Mouse (Mus musculus) MEL (cell line): ENCODE measurements around the gene Tsr2. TPM values are rescaled to one million over a fixed set of nuclear protein-coding genes. Genes with fewer than 3 reads are reported as not detected.

Experiments used
- DNase-seq: peaks from one replicate; pipeline ENCODE4 v3.0.0; 2011; ENCODE audit warnings: low read depth, low spot score
- H3K27ac ChIP-seq: 2 replicates; pipeline ENCODE4 v1.5.1; 2012; ENCODE audit warnings: low read depth, mild to moderate bottlenecking, control low read depth, low read length, moderate library complexity; ENCODE audit not compliant: control insufficient read depth
- H3K27me3 ChIP-seq, 2 experiments: fragments of 150-350 bp in 1 of 2; sonication (generic) in 1 of 2; 2 replicates each; pipeline ENCODE4 v1.6.1; 2012; ENCODE audit warnings: low read length in 2 of 2, mild to moderate bottlenecking in 2 of 2, improper control_type of control experiment in 1 of 2, moderate library complexity in 1 of 2; ENCODE audit not compliant: insufficient read depth in 2 of 2, control insufficient read depth in 1 of 2
- H3K36me3 ChIP-seq, 2 experiments: 2 replicates each; pipeline ENCODE4 v1.6.1; 2012 to 2014; ENCODE audit warnings: low read length in 2 of 2, improper control_type of control experiment in 1 of 2, inconsistent platforms in 1 of 2, mild to moderate bottlenecking in 1 of 2; ENCODE audit not compliant: insufficient read depth in 2 of 2, control insufficient read depth in 1 of 2
- H3K4me1 ChIP-seq, 2 experiments: fragments of 150-350 bp in 1 of 2; sonication (generic) in 1 of 2; 2 replicates each; pipeline ENCODE4 v1.6.1; 2012; ENCODE audit warnings: low read length in 2 of 2, improper control_type of control experiment in 1 of 2, mild to moderate bottlenecking in 1 of 2; ENCODE audit not compliant: insufficient read depth in 2 of 2, control insufficient read depth in 1 of 2
- H3K4me3 ChIP-seq, 2 experiments: fragments of 150-350 bp in 1 of 2; sonication (generic) in 1 of 2; 2 replicates each; pipeline ENCODE4 v1.5.1; 2012; ENCODE audit warnings: low read depth in 2 of 2, low read length in 2 of 2, mild to moderate bottlenecking in 2 of 2, moderate library complexity in 2 of 2, control low read depth in 1 of 2, improper control_type of control experiment in 1 of 2; ENCODE audit not compliant: control insufficient read depth in 1 of 2, insufficient read depth in 1 of 2
- H3K79me2 ChIP-seq: 2 replicates; pipeline ENCODE4 v1.6.1; 2012; ENCODE audit warnings: mild to moderate bottlenecking, low read length, moderate library complexity; ENCODE audit not compliant: control insufficient read depth, poor library complexity, insufficient read depth
- H3K9ac ChIP-seq: 2 replicates; pipeline ENCODE4 v1.6.1; 2012; ENCODE audit warnings: low read depth, mild to moderate bottlenecking, control low read depth, low read length, moderate library complexity; ENCODE audit not compliant: control insufficient read depth, poor library complexity, severe bottlenecking
- H3K9me3 ChIP-seq: fragments of 150-350 bp; sonication (generic); replicated peaks from 2 replicates; pipeline ENCODE4 v1.6.1; 2012; ENCODE audit warnings: mild to moderate bottlenecking, low read length, improper control_type of control experiment, moderate library complexity; ENCODE audit not compliant: insufficient read depth
- BHLHE40 ChIP-seq: IDR thresholded peaks from 2 replicates; pipeline ENCODE4 v1.6.1; 2012; ENCODE audit warnings: low read depth, mild to moderate bottlenecking, inconsistent platforms, low read length, improper control_type of control experiment, borderline replicate concordance
- CHD2 ChIP-seq: IDR thresholded peaks from 2 replicates; pipeline ENCODE4 v1.6.1; 2011; ENCODE audit warnings: low read length, improper control_type of control experiment
- CTCF ChIP-seq, 3 experiments: IDR thresholded peaks in 2 of 3; conservative IDR thresholded peaks in 1 of 3; 2 replicates each; pipeline ENCODE4 v1.5.1; 2011 to 2012; ENCODE audit warnings: low read length in 3 of 3, low read depth in 2 of 3, mild to moderate bottlenecking in 2 of 3, improper control_type of control experiment in 1 of 3, inconsistent platforms in 1 of 3, mixed read lengths in 1 of 3, moderate library complexity in 1 of 3; ENCODE audit not compliant: control insufficient read depth in 1 of 3, insufficient read depth in 1 of 3, poor library complexity in 1 of 3, severe bottlenecking in 1 of 3
- ETS1 ChIP-seq: IDR thresholded peaks from 2 replicates; pipeline ENCODE4 v1.6.1; 2012; ENCODE audit warnings: low read depth, mild to moderate bottlenecking, inconsistent platforms, low read length, improper control_type of control experiment, moderate library complexity
- GATA1 ChIP-seq: IDR thresholded peaks from 2 replicates; pipeline ENCODE4 v1.6.1; 2011; ENCODE audit warnings: low read depth, low read length, improper control_type of control experiment
- MAFK ChIP-seq: IDR thresholded peaks from 2 replicates; pipeline ENCODE4 v1.6.1; 2011; ENCODE audit warnings: low read depth, mild to moderate bottlenecking, low read length, improper control_type of control experiment, borderline replicate concordance
- MAX ChIP-seq: IDR thresholded peaks from 2 replicates; pipeline ENCODE4 v1.6.1; 2011; ENCODE audit warnings: low read length, improper control_type of control experiment
- NELFE ChIP-seq: IDR thresholded peaks from 2 replicates; pipeline ENCODE4 v1.6.1; 2011; ENCODE audit warnings: low read depth, low read length, improper control_type of control experiment
- POLR2A ChIP-seq, 2 experiments: IDR thresholded peaks; 2 replicates each; pipeline ENCODE4 v1.6.1; 2011 to 2012; ENCODE audit warnings: low read length in 2 of 2, mild to moderate bottlenecking in 2 of 2, control low read depth in 1 of 2, improper control_type of control experiment in 1 of 2, low read depth in 1 of 2, moderate library complexity in 1 of 2; ENCODE audit not compliant: control insufficient read depth in 1 of 2, insufficient read depth in 1 of 2, poor library complexity in 1 of 2
- POLR2AphosphoS2 ChIP-seq: IDR thresholded peaks from 2 replicates; pipeline ENCODE4 v1.6.1; 2011; ENCODE audit warnings: low read length, improper control_type of control experiment
- RAD21 ChIP-seq: IDR thresholded peaks from 2 replicates; pipeline ENCODE4 v1.6.1; 2011; ENCODE audit warnings: mild to moderate bottlenecking, low read depth, low read length, improper control_type of control experiment
- SIN3A ChIP-seq: IDR thresholded peaks from 2 replicates; pipeline ENCODE4 v1.6.1; 2012; ENCODE audit warnings: low read length, improper control_type of control experiment, inconsistent platforms
- TAL1 ChIP-seq: IDR thresholded peaks from 2 replicates; pipeline ENCODE4 v1.6.1; 2012; ENCODE audit warnings: mild to moderate bottlenecking, inconsistent platforms, low read length, moderate library complexity, mixed read lengths
- UBTF ChIP-seq: IDR thresholded peaks from 2 replicates; pipeline ENCODE4 v1.6.1; 2012; ENCODE audit warnings: low read depth, mild to moderate bottlenecking, inconsistent platforms, low read length, improper control_type of control experiment, moderate library complexity, borderline replicate concordance; ENCODE audit not compliant: insufficient read depth
- USF1 ChIP-seq: IDR thresholded peaks from 2 replicates; pipeline ENCODE4 v1.6.1; 2014; ENCODE audit warnings: low read depth, mild to moderate bottlenecking, inconsistent platforms, low read length, improper control_type of control experiment, moderate library complexity
- USF2 ChIP-seq, 2 experiments: IDR thresholded peaks; 2 replicates each; pipeline ENCODE4 v1.6.1; 2011 to 2012; ENCODE audit warnings: improper control_type of control experiment in 2 of 2, low read length in 2 of 2, borderline replicate concordance in 1 of 2, inconsistent platforms in 1 of 2, low read depth in 1 of 2, mild to moderate bottlenecking in 1 of 2; ENCODE audit not compliant: insufficient read depth in 1 of 2
- ZKSCAN1 ChIP-seq: IDR thresholded peaks from 2 replicates; pipeline ENCODE4 v1.6.1; 2012; ENCODE audit warnings: low read depth, mild to moderate bottlenecking, inconsistent platforms, low read length, improper control_type of control experiment, moderate library complexity
- polyA plus RNA-seq, 2 experiments: library from polyadenylated mRNA; stranded (reverse) in 1 of 2; unstranded in 1 of 2; fragments of >175 nt in 1 of 2; fragments of >200 nt in 1 of 2; gene quantifications; 2 replicates each; pipeline versions ENCODE4 v1.2.1 to v1.2.4; 2012; ENCODE audit warnings: low replicate concordance in 2 of 2, low read depth in 1 of 2; ENCODE audit not compliant: insufficient read length in 2 of 2, insufficient read depth in 1 of 2, missing spikeins in 1 of 2
- total RNA-seq: library from RNA; depleted of rRNA; stranded (reverse); fragments of 300-350 nt; gene quantifications from 2 replicates; pipeline ENCODE4 v1.2.3, GENCODE M21; 2012

Tsr2 gene
- total and polyA plus RNA-seq, 3 experiments = 61.9 to 143 (median 106) TPM

DNA sequence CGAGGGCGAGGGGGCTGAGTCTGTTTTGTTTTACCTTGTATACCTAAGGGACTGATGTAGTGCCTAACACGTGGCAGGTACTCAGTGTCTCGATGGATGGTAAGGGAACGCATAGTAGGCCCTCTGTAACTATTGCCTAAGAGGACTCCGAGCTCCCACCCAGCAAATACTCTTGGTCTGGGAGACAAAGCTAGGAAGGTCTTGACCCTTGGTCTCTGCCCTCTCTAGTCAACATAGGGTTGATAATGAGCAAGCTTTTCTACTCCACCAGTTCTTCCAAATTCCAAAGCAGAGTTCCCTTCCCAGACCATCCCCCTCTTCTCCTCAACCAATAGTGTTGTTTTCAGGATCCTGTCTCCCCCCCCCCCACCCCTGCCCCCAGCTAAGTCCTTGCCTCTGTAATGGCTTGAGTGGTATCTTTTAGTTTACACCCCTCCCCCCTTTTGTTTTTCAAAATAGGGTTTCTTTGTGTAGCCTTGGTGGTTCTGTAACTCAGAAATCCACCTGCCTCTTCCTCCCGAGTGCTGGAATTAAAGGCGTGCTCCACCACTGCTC is 46.6 kb downstream of the Tsr2 start:
- Histone ChIP-seq H3K9me3 (no peaks in the 10 kb centered on the region), H3K9ac (no peak overlapping the region), H3K27me3 (no peaks in the 10 kb centered on the region), H3K36me3 (no peaks in the 10 kb centered on the region), H3K4me3 (no peak overlapping the region), H3K4me1 (no peaks in the 10 kb centered on the region), H3K27ac (no peak overlapping the region), H3K79me2 (no peaks in the 10 kb centered on the region)
- DNase-seq = no peak
- TF ChIP-seq USF2 (IDR thresholded peaks at IDR 0.05; ENCODE audit: borderline replicate concordance in 1 of 2, insufficient read depth in 1 of 2, low read depth in 1 of 2, low read length in 2 of 2) = no peak
- no peak for TF ChIP-seq TAL1
- TF ChIP-seq CHD2 = no peak
- no peak for TF ChIP-seq USF1
- TF ChIP-seq POLR2AphosphoS2 = no peak
- no peak for TF ChIP-seq RAD21
- TF ChIP-seq MAX = no peak
- no peak for TF ChIP-seq SIN3A
- TF ChIP-seq UBTF = no peak
- TF ChIP-seq GATA1 = no peak
- TF ChIP-seq MAFK = no peak
- TF ChIP-seq ETS1 = no peak
- TF ChIP-seq CTCF (IDR thresholded peaks at IDR 0.05 in 2 of 3, conservative IDR thresholded peaks at IDR 0.05 in 1 of 3; ENCODE audit: control insufficient read depth in 1 of 3, insufficient read depth in 1 of 3, low read depth in 2 of 3, low read length in 3 of 3, poor library complexity in 1 of 3, severe bottlenecking in 1 of 3) = no peak

DNA sequence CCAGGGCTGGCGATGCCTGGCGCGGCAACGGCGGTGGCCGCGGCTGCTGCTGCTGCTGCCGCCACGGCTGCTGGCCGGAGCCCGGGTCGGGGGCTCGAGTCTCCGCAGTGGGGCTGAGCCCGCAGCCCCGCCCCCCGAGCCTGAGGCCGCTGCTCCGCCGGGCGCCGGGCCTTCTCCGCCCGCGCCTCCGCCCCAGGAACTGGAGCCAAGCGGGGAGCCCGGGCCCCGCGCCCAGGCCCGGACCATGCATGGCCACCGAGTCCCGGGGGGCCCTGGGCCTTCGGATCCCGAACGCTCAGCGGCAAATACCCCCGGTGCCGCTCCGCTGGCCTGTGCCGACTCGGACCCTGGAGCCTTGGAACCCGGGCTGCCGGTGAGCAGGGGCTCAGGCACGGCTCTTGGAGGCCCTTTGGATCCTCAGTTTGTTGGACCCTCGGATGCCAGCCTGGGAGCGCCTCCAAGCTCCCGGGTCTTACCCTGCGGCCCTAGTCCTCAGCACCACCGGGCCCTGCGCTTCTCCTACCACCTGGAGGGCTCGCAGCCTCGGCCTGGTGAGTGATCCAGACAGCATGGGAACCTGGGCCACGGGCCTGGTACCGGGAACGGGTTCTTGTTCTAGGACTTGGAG is 48.8 kb downstream of the Tsr2 start:
- Histone ChIP-seq H3K27ac (no peak overlapping the region), H3K4me3 (no peak overlapping the region), H3K9ac (no peak overlapping the region), H3K4me1 (no peaks in the 10 kb centered on the region), H3K79me2 (no peaks in the 10 kb centered on the region), H3K27me3 (no peaks in the 10 kb centered on the region), H3K9me3 (no peaks in the 10 kb centered on the region), H3K36me3 (no peaks in the 10 kb centered on the region)
- no peak for TF ChIP-seq CHD2
- no peak for TF ChIP-seq BHLHE40
- no peak for TF ChIP-seq NELFE
- no peak for TF ChIP-seq POLR2A (IDR thresholded peaks at IDR 0.05; ENCODE audit: control insufficient read depth in 1 of 2, insufficient read depth in 1 of 2, low read depth in 1 of 2, low read length in 2 of 2, poor library complexity in 1 of 2)
- TF ChIP-seq USF1 = no peak
- TF ChIP-seq ZKSCAN1 = no peak
- TF ChIP-seq, all 39 proteins: peak for 0
- DNase-seq = no peak
